ENCODE assay signal across 26 mouse cellular contexts in genomic region chr6:87304486-87304885, GRCm38 (mm10). TPM values are rescaled to one million over a fixed set of nuclear protein-coding genes. Genes with fewer than 3 reads are reported as not detected.
DNase-seq lines count a peak whose midpoint lies in the region; ATAC-seq lines count a peak whose summit lies in the region.
"Had no signal": no experiment of that assay in that cellular context is flagged by ENCODE, and none has a peak within 500 bp of the region (broad histone marks: within the 10 kb centered on the region; RNA-seq: fewer than 3 reads in every experiment).

No protein-coding gene starts in this region.

- no peak for DNase-seq in embryonic facial prominence, embryonic 10.5 days (ENCODE audit: low spot score)
- DNase-seq in limb, embryonic 10.5 days (ENCODE audit: low spot score) = no peak
- peak; percentile 42 for DNase-seq in lung, postnatal 14 days
- DNase-seq: adrenal gland, postnatal 10 days; B cell, adult 2 months; cerebellum, adult 11 months; cerebellum, adult 8-10 months; cerebellum, postnatal 25 days; gastrocnemius, postnatal 14 days; heart, adult 11 months; heart, postnatal 10 days had no signal

- 0 out of 2 replicates have a peak overlapping the region, but pooled peaks have one; percentile 85 for H3K27ac ChIP-seq in embryonic facial prominence, embryonic 13.5 days
- H3K27ac ChIP-seq in embryonic facial prominence, embryonic 10.5 days (replicated peaks) = no peak overlapping the region
- 0 out of 2 replicates have a peak overlapping the region, but pooled peaks have one; percentile 80 for H3K27ac ChIP-seq in limb, embryonic 12.5 days
- H3K27ac ChIP-seq in limb, embryonic 10.5 days = no peak overlapping the region
- H3K27ac ChIP-seq in embryonic facial prominence, embryonic 15.5 days (replicated peaks) = peak overlapping the region; percentile 67; the same call in 1 of the 2 replicates
- H3K27ac ChIP-seq: forebrain, embryonic 12.5 days; heart, embryonic 10.5 days; hindbrain, embryonic 13.5 days; hindbrain, postnatal 0 days had no signal

- no peaks in the 10 kb centered on the region for H3K27me3 ChIP-seq in embryonic facial prominence, embryonic 13.5 days
- no peaks in the 10 kb centered on the region for H3K27me3 ChIP-seq in embryonic facial prominence, embryonic 10.5 days (replicated peaks; ENCODE audit: low read depth, poor library complexity, severe bottlenecking)
- H3K27me3 ChIP-seq in limb, embryonic 12.5 days = no peaks in the 10 kb centered on the region
- H3K27me3 ChIP-seq in limb, embryonic 10.5 days (ENCODE audit: low read depth, poor library complexity, severe bottlenecking) = no peaks in the 10 kb centered on the region
- H3K27me3 ChIP-seq in embryonic facial prominence, embryonic 15.5 days = no peaks in the 10 kb centered on the region
- H3K27me3 ChIP-seq: forebrain, embryonic 12.5 days; hindbrain, embryonic 13.5 days had no signal

- no peak overlapping the region for H3K4me2 ChIP-seq in embryonic facial prominence, embryonic 13.5 days
- no peak overlapping the region for H3K4me2 ChIP-seq in limb, embryonic 12.5 days
- no peak overlapping the region for H3K4me2 ChIP-seq in embryonic facial prominence, embryonic 15.5 days (replicated peaks)
- H3K4me2 ChIP-seq: forebrain, embryonic 12.5 days; hindbrain, embryonic 13.5 days had no signal

- WGBS in embryonic facial prominence, embryonic 13.5 days = 83% methylated on average over 8 of the region's 8 CpGs
- 89% methylated on average over 8 of the region's 8 CpGs for WGBS in embryonic facial prominence, embryonic 10.5 days
- 86% methylated on average over 8 of the region's 8 CpGs for WGBS in limb, embryonic 12.5 days
- 92% methylated on average over 8 of the region's 8 CpGs for WGBS in limb, embryonic 10.5 days
- 79% methylated on average over 8 of the region's 8 CpGs for WGBS in embryonic facial prominence, embryonic 15.5 days

- no peak overlapping the region for H3K4me3 ChIP-seq in embryonic facial prominence, embryonic 13.5 days
- H3K4me3 ChIP-seq in embryonic facial prominence, embryonic 10.5 days = no peak overlapping the region
- H3K4me3 ChIP-seq in limb, embryonic 12.5 days (replicated peaks) = no peak overlapping the region
- H3K4me3 ChIP-seq in limb, embryonic 10.5 days = no peak overlapping the region
- no peak overlapping the region for H3K4me3 ChIP-seq in embryonic facial prominence, embryonic 15.5 days (replicated peaks)
- H3K4me3 ChIP-seq: forebrain, embryonic 12.5 days; heart, embryonic 10.5 days; hindbrain, embryonic 13.5 days had no signal

- no peaks in the 10 kb centered on the region for H3K9me3 ChIP-seq in embryonic facial prominence, embryonic 13.5 days
- no peaks in the 10 kb centered on the region for H3K9me3 ChIP-seq in embryonic facial prominence, embryonic 10.5 days
- H3K9me3 ChIP-seq in limb, embryonic 12.5 days = no peaks in the 10 kb centered on the region
- H3K9me3 ChIP-seq in limb, embryonic 10.5 days (replicated peaks) = no peaks in the 10 kb centered on the region
- H3K9me3 ChIP-seq in embryonic facial prominence, embryonic 15.5 days (replicated peaks) = no peaks in the 10 kb centered on the region
- H3K9me3 ChIP-seq: forebrain, embryonic 12.5 days; G1E; hindbrain, embryonic 13.5 days had no signal

- peaks cover 58% of the 10 kb centered on the region for H3K36me3 ChIP-seq in embryonic facial prominence, embryonic 13.5 days
- peaks cover 51% of the 10 kb centered on the region for H3K36me3 ChIP-seq in embryonic facial prominence, embryonic 10.5 days (replicated peaks)
- H3K36me3 ChIP-seq in limb, embryonic 12.5 days = peaks cover 50% of the 10 kb centered on the region
- H3K36me3 ChIP-seq in limb, embryonic 10.5 days = peaks cover 55% of the 10 kb centered on the region
- H3K36me3 ChIP-seq in embryonic facial prominence, embryonic 15.5 days = peaks cover 36% of the 10 kb centered on the region
- H3K36me3 ChIP-seq: G1E had no signal

- no peak for ATAC-seq in embryonic facial prominence, embryonic 13.5 days (ENCODE audit: insufficient number of reproducible peaks, insufficient read depth, low FRiP score, low TSS enrichment, low read depth)
- ATAC-seq in limb, embryonic 12.5 days (ENCODE audit: insufficient number of reproducible peaks, insufficient read depth, low FRiP score, low TSS enrichment, low read depth) = no peak
- no peak for ATAC-seq in embryonic facial prominence, embryonic 15.5 days (ENCODE audit: insufficient number of reproducible peaks, low FRiP score, low TSS enrichment, low read depth)
- ATAC-seq in granulocyte monocyte progenitor cell, adult 5-6 weeks (replicated peaks; ENCODE audit: poor library complexity, severe bottlenecking) = no peak
- ATAC-seq: CD4-positive, CD25-positive, alpha-beta regulatory T cell, adult 4 months; forebrain, embryonic 16.5 days; hindbrain, postnatal 0 days had no signal

- no peak overlapping the region for H3K9ac ChIP-seq in embryonic facial prominence, embryonic 13.5 days
- no peak overlapping the region for H3K9ac ChIP-seq in limb, embryonic 12.5 days (replicated peaks)
- H3K9ac ChIP-seq in embryonic facial prominence, embryonic 15.5 days = no peak overlapping the region
- H3K9ac ChIP-seq: forebrain, embryonic 12.5 days; hindbrain, embryonic 13.5 days had no signal

- H3K4me1 ChIP-seq in embryonic facial prominence, embryonic 13.5 days = peaks cover 33% of the 10 kb centered on the region
- H3K4me1 ChIP-seq in embryonic facial prominence, embryonic 10.5 days = peaks cover 26% of the 10 kb centered on the region
- H3K4me1 ChIP-seq in limb, embryonic 12.5 days (replicated peaks) = peaks cover 45% of the 10 kb centered on the region
- peaks cover 29% of the 10 kb centered on the region for H3K4me1 ChIP-seq in limb, embryonic 10.5 days
- H3K4me1 ChIP-seq in embryonic facial prominence, embryonic 15.5 days = peaks cover 19% of the 10 kb centered on the region
- H3K4me1 ChIP-seq: heart, embryonic 10.5 days had no signal

RNA-seq across cellular contexts. Expression of gene Antxr1, which starts 31.1 kb away (rescaled TPM):
- polyA plus RNA-seq in embryonic facial prominence, embryonic 13.5 days (2015; fragmentation: Nextera tagmentation; extraction: Ambion mirVana) = 20.1 and 20.5 TPM in 2 replicates
- 4.8 and 6.2 TPM in 2 replicates for polyA plus RNA-seq in embryonic facial prominence, embryonic 10.5 days (2016; fragmentation: Nextera tagmentation; extraction: Ambion mirVana)
- 15.4 and 16.2 TPM in 2 replicates for polyA plus RNA-seq in limb, embryonic 12.5 days (2016; fragmentation: Nextera tagmentation; extraction: Ambion mirVana)
- polyA plus RNA-seq in limb, embryonic 10.5 days (2016; fragmentation: Nextera tagmentation; extraction: Ambion mirVana) = 7.0 and 9.5 TPM in 2 replicates
- polyA plus RNA-seq in embryonic facial prominence, embryonic 15.5 days (2015; fragmentation: Nextera tagmentation; extraction: Ambion mirVana) = 20.3 and 24.3 TPM in 2 replicates
- total RNA-seq in granulocyte monocyte progenitor cell, adult 5-6 weeks (2014; fragmentation: Nextera tagmentation) = 0.85 and 1.7 TPM in 2 replicates
- 0.10 and 0.78 TPM in 2 replicates for total RNA-seq in granulocyte monocyte progenitor cell, adult 5-6 weeks (2017)
- polyA plus RNA-seq: CD4-positive, CD25-positive, alpha-beta regulatory T cell, adult 4 months; G1E had no signal

RNA-seq across cellular contexts. Expression of gene Gkn1, which starts 46.3 kb away (rescaled TPM):
- polyA plus RNA-seq in embryonic facial prominence, embryonic 13.5 days (2015; fragmentation: Nextera tagmentation; extraction: Ambion mirVana) = not detected in 2 replicates
- polyA plus RNA-seq in embryonic facial prominence, embryonic 10.5 days (2016; fragmentation: Nextera tagmentation; extraction: Ambion mirVana) = not detected in 2 replicates
- not detected in 2 replicates for polyA plus RNA-seq in limb, embryonic 12.5 days (2016; fragmentation: Nextera tagmentation; extraction: Ambion mirVana)
- polyA plus RNA-seq in limb, embryonic 10.5 days (2016; fragmentation: Nextera tagmentation; extraction: Ambion mirVana) = not detected in 2 replicates
- 0.13 TPM in 1 of 2 replicates, not detected in the other for polyA plus RNA-seq in embryonic facial prominence, embryonic 15.5 days (2015; fragmentation: Nextera tagmentation; extraction: Ambion mirVana)
- total RNA-seq in granulocyte monocyte progenitor cell, adult 5-6 weeks (2014; fragmentation: Nextera tagmentation) = not detected in 2 replicates
- total RNA-seq in granulocyte monocyte progenitor cell, adult 5-6 weeks (2017) = not detected in 2 replicates
- total RNA-seq: adrenal gland, postnatal 10 days; adrenal gland, postnatal 4 days; G1E; gastrocnemius, postnatal 14 days; heart, postnatal 10 days; hematopoietic stem cell, adult 5-6 weeks; hindbrain, postnatal 0 days had no signal
- polyA plus RNA-seq: CD4-positive, CD25-positive, alpha-beta regulatory T cell, adult 4 months; embryonic facial prominence, embryonic 14.5 days; forebrain, embryonic 12.5 days; forebrain, embryonic 16.5 days; G1E; heart, embryonic 10.5 days; heart, embryonic 14.5 days; hindbrain, embryonic 13.5 days; hindbrain, postnatal 0 days had no signal

Comparison
In these comparisons a context has a peak if more than half of its experiments do, and no peak if none do; other contexts are left out.
1. H3K27ac ChIP-seq: peak in embryonic facial prominence, embryonic 13.5 days (single experiment), limb, embryonic 12.5 days (single experiment) and embryonic facial prominence, embryonic 15.5 days (single experiment); none in embryonic facial prominence, embryonic 10.5 days (single experiment) and limb, embryonic 10.5 days (single experiment).